Mouse (Mus musculus) small intestine, adult 2 months (tissue): Measurements from ENCODE around the gene Hibadh.

Experiments
- CTCF ChIP-seq: fragments of 200-500 bp; IDR thresholded peaks from 2 replicates; pipeline ENCODE4 v1.5.1; 2012; ENCODE audit warnings: low read depth, mild to moderate bottlenecking, control low read depth, inconsistent platforms, low read length, moderate library complexity, mixed read lengths; ENCODE audit not compliant: insufficient replicate concordance, insufficient read length; ENCODE audit errors: extremely low read depth
- POLR2A ChIP-seq: fragments of 200-500 bp; IDR thresholded peaks from 2 replicates; pipeline ENCODE4 v1.6.1; 2012; ENCODE audit warnings: low read depth, mild to moderate bottlenecking, control low read depth, inconsistent platforms, low read length, moderate library complexity

DNA sequence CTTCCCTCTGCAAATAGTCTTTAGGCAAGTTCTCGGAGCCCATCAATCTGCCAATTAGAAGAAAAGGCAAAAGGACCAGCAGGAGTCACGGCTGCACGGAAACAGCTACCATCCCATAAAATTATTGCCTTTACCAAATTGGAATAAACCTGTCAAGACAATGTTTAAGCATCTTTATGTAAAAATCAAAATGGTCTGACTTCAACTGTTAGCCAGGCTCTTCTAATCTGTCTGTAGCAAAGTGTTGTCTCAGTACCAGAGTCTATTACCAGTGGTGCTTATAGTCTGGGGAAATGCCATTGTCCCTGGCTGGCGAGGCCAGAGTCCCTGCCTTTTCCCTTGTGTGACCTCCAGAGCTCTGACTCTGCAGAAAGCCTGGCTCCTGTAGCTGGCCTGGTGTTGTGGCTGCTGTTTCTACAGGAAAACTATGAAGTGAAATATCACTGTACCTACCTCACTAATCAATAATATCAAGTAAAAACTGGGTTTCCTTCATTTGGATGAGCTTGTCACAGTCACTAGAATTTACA is 126.2 kb downstream of the Hibadh start:
- no peak for TF ChIP-seq CTCF
- no peak for TF ChIP-seq POLR2A
